Mouse (Mus musculus) lung, adult 2 months (tissue): ENCODE measurements around the gene Tmem25.

Experiments
- CTCF ChIP-seq: fragments of 200-500 bp; IDR thresholded peaks from 2 replicates; pipeline ENCODE4 v1.5.1; 2011; ENCODE audit warnings: mild to moderate bottlenecking, low read length, control low read depth; ENCODE audit not compliant: insufficient read depth
- POLR2A ChIP-seq: fragments of 200-500 bp; IDR thresholded peaks from 2 replicates; pipeline ENCODE4 v1.6.1; 2011; ENCODE audit warnings: low read depth, mild to moderate bottlenecking, control low read depth, low read length, borderline replicate concordance; ENCODE audit errors: extremely low read depth

DNA sequence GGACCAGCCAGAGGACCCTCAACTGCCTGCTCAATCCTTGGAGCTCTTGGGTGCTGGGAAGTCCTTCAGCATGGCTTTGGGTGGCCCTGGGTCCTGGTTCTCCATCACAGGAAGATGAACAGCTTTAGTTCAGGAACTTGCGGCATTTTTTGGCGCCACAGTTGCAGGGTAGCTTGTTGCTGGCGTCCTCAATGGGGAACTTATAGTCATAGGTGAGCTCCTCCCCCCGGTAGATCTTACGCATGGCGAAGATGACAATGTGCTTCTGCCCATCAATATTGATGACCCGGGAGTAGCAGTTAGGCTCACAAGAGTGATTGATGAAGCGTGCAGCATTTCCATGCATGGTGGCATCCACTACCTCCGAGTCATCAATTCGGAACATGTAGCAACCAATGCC is 8.7 kb upstream of the Tmem25 start:
- TF ChIP-seq POLR2A (no peak), CTCF (no peak)
